Mouse (Mus musculus) embryonic facial prominence, embryonic 12.5 days (tissue): ENCODE measurements around the gene Vmn1r107. TPM values are rescaled to one million over a fixed set of nuclear protein-coding genes. Genes with fewer than 3 reads are reported as not detected.
"Not testable (repeated sequence)": the region's sequence is repeated elsewhere in the genome, so short reads cannot be mapped to it uniquely, and the experiment has no call there.

Experiments used
- ATAC-seq: fragments of 200-750 bp; cut with Nextera tagmentation; 2 replicates; pipeline ENCODE4 v1.8.0; 2017; ENCODE audit not compliant: insufficient number of reproducible peaks, insufficient read depth, low FRiP score, low TSS enrichment
- H3K27ac ChIP-seq: fragments of 300-500 bp; sonication (generic); 2 replicates; pipeline ENCODE4 v1.5.1; 2016; ENCODE audit warnings: mild to moderate bottlenecking
- H3K27me3 ChIP-seq: fragments of 300-500 bp; sonication (generic); 2 replicates; pipeline ENCODE4 v1.6.1; 2016; ENCODE audit warnings: mild to moderate bottlenecking, moderate library complexity
- H3K36me3 ChIP-seq: fragments of 300-500 bp; sonication (generic); 2 replicates; pipeline ENCODE4 v1.6.1; 2016; ENCODE audit warnings: mild to moderate bottlenecking
- H3K4me1 ChIP-seq: fragments of 300-500 bp; sonication (generic); 2 replicates; pipeline ENCODE4 v1.6.1; 2016
- H3K4me2 ChIP-seq: fragments of 300-500 bp; sonication (generic); replicated peaks from 2 replicates; pipeline ENCODE4 v1.6.1; 2016; ENCODE audit warnings: mild to moderate bottlenecking, moderate library complexity
- H3K4me3 ChIP-seq: fragments of 300-500 bp; sonication (generic); 2 replicates; pipeline ENCODE4 v1.5.1; 2016; ENCODE audit warnings: mild to moderate bottlenecking
- H3K9ac ChIP-seq: fragments of 300-500 bp; sonication (generic); 2 replicates; pipeline ENCODE4 v1.6.1; 2016; ENCODE audit warnings: mild to moderate bottlenecking, moderate library complexity
- H3K9me3 ChIP-seq: fragments of 300-500 bp; sonication (generic); 2 replicates; pipeline ENCODE4 v1.6.1; 2016; ENCODE audit warnings: mild to moderate bottlenecking, moderate library complexity
- WGBS: fragments of 180-500 bp; shearing (Covaris S2); methylation state at CpG from one replicate; pipeline ENCODE4 v1.1.7; 2016; 5-methylcytosine and 5-hydroxymethylcytosine counted together
- polyA plus RNA-seq: library from polyadenylated mRNA; unstranded; fragments of >200 nt; fragmentation: Nextera tagmentation; extraction: Ambion mirVana; gene quantifications from 2 replicates; pipeline ENCODE4 v1.2.1, GENCODE M21; 2016

Vmn1r107 gene
- not detected in 2 replicates for polyA plus RNA-seq

- H3K4me3 ChIP-seq, H3K27me3 ChIP-seq, ATAC-seq: not testable (repeated sequence)
Observed at GRCm38 (mm10) chr7:20668618-20669017, at the start of gene Vmn1r107. TSS of gene Vmn1r107 (plus strand) at chr7:20668918.

GRCm38 (mm10) chr7:20703116-20703515, 34.4 kb downstream of the Vmn1r107 start, which contains the start of gene Vmn1r111:
TSS of gene Vmn1r111 (minus strand) at chr7:20703216.
- not testable (repeated sequence) for H3K36me3 ChIP-seq, H3K27me3 ChIP-seq, H3K4me2 ChIP-seq, H3K4me3 ChIP-seq, H3K27ac ChIP-seq, H3K9ac ChIP-seq, H3K9me3 ChIP-seq, H3K4me1 ChIP-seq, ATAC-seq
- WGBS, result no CpG with 5 or more reads among the region's 2 CpGs

More at GRCm38 (mm10) chr7:20668618-20669017, at the start of gene Vmn1r107:
- no CpG with 5 or more reads among the region's 3 CpGs for WGBS
- not testable (repeated sequence) for H3K9ac ChIP-seq, H3K4me1 ChIP-seq, H3K9me3 ChIP-seq, H3K4me2 ChIP-seq, H3K36me3 ChIP-seq, H3K27ac ChIP-seq

Other genes with a start within 250 kb of the Vmn1r107 start
- gene Vmn1r101, start 226.3 kb upstream of the Vmn1r107 start, polyA plus RNA-seq, result not detected in 2 replicates
- gene Gm10670, start 194.0 kb upstream of the Vmn1r107 start, polyA plus RNA-seq, result not detected in 2 replicates
- gene Vmn1r103, start 158.4 kb upstream of the Vmn1r107 start, polyA plus RNA-seq, result not detected in 2 replicates
- not detected in 2 replicates for gene Vmn1r104, start 135.1 kb upstream of the Vmn1r107 start, polyA plus RNA-seq
- not detected in 2 replicates for gene Gm5726, start 123.2 kb upstream of the Vmn1r107 start, polyA plus RNA-seq
- not detected in 2 replicates for gene Gm4141, start 92.7 kb upstream of the Vmn1r107 start, polyA plus RNA-seq
- not detected in 2 replicates for gene Gm4513, start 69.9 kb upstream of the Vmn1r107 start, polyA plus RNA-seq
- gene Vmn1r111, start 34.3 kb downstream of the Vmn1r107 start, polyA plus RNA-seq, result not detected in 2 replicates
- gene Gm10668, start 61.7 kb downstream of the Vmn1r107 start, polyA plus RNA-seq, result not detected in 2 replicates
- not detected in 2 replicates for gene Vmn1r112, start 102.3 kb downstream of the Vmn1r107 start, polyA plus RNA-seq
- gene Vmn1r113, start 118.4 kb downstream of the Vmn1r107 start, polyA plus RNA-seq, result not detected in 2 replicates
- gene Vmn1r114, start 143.3 kb downstream of the Vmn1r107 start, polyA plus RNA-seq, result not detected in 2 replicates
- gene Vmn1r115, start 176.1 kb downstream of the Vmn1r107 start, polyA plus RNA-seq, result not detected in 2 replicates
- gene Vmn1r116, start 203.3 kb downstream of the Vmn1r107 start, polyA plus RNA-seq, result not detected in 2 replicates
- gene Vmn1r117, start 215.2 kb downstream of the Vmn1r107 start, polyA plus RNA-seq, result not detected in 2 replicates
- gene Vmn1r118, start 243.4 kb downstream of the Vmn1r107 start, polyA plus RNA-seq, result not detected in 2 replicates